In genomic region chr13:17606217-17606616, GRCm38 (mm10) we compare ENCODE assay signal across 14 mouse cellular contexts.
"Had no signal": no experiment of that assay in that cellular context is flagged by ENCODE, and none has a peak within 500 bp of the region (broad histone marks: within the 10 kb centered on the region; RNA-seq: fewer than 3 reads in every experiment).

No protein-coding gene starts in this region.

- DNase-seq: kidney, adult 11 months; kidney, adult 9 months; kidney, postnatal 25 days; layer of hippocampus, adult 9-11 months; layer of hippocampus, postnatal 36 days; liver; liver, postnatal 0 days; lung, embryonic 14.5 days; right cerebral cortex, adult 18-20 months; right cerebral cortex, postnatal 14 days; right cerebral cortex, postnatal 4 days; thymus, adult 2 months; thymus, postnatal 14 days; thymus, postnatal 4 days had no signal
